Mouse (Mus musculus) erythroblast, embryonic 14.5 days (primary cell): ENCODE data around the gene Nrp1.

ENCODE experiments used
- GATA1 ChIP-seq: IDR thresholded peaks from 2 replicates; pipeline ENCODE4 v1.6.1; 2012; ENCODE audit warnings: low read length, inconsistent platforms, mixed read lengths
- TAL1 ChIP-seq: IDR thresholded peaks from 3 replicates; pipeline ENCODE4 v1.6.1; 2012; ENCODE audit warnings: low read length, inconsistent platforms, mixed read lengths

GRCm38 (mm10) chr8:128505866-128506265 is 147.5 kb downstream of the Nrp1 start:
- no peak for TF ChIP-seq GATA1
- no peak for TF ChIP-seq TAL1
